Mouse (Mus musculus) inflammation-experienced regulatory T-cells, adult 16 weeks (primary cell): ENCODE data around the gene 6030452D12Rik. TPM values are rescaled to one million over a fixed set of nuclear protein-coding genes. Genes with fewer than 3 reads are reported as not detected.

ENCODE experiments used
- polyA plus RNA-seq: library from polyadenylated mRNA; unstranded; fragments of 100-300 nt; shearing (Covaris generic); gene quantifications from one replicate; pipeline ENCODE4 v1.2.1, GENCODE M21; 2017

The 6030452D12Rik gene
- not detected for polyA plus RNA-seq

DNA sequence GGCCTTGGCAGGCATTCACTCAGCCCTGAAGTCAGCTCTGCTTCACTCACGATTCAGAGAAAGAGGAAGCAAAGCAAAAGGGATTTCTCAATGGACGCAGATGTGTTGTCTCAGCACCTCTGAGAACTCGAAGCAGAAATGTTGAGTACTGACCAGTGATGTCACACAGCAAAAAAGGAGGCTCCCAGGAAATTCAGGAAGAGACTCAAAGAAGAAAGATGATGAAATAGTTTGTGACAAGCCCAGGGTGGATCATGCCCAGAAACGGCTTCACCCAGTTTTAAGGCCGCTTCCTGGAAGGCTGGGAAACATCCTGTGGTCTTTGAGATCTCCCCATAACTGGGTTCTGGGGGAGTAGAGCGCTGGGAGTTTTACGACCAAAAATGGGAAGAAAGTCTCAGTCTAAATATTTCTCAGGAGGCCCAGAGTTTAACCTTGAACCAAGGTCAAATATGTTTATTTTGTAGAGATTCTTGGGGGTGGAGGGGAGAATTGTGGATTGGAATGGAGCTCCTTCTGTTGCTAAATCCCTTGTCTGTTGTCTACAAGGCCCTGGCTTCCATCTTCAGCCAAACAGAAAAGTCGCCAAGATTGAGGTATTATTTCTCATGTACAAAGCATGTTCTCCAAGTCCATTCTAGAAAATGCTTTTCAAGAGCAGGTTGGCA is at the start of gene 6030452D12Rik:
Gene 6030452D12Rik, plus strand, starts transcription at position 505 of the 668 bp plus-strand sequence.

GRCm38 (mm10) chr8:106510365-106510975 is 10.1 kb downstream of the 6030452D12Rik start, which contains the start of gene Cdh3:
Cdh3 (plus strand) TSS chr8:106510891.

Other genes starting within 250 kb of the 6030452D12Rik start
- not detected for gene Smpd3, start 162.5 kb upstream of the 6030452D12Rik start, polyA plus RNA-seq
- 10.0 TPM for gene Zfp90, start 85.2 kb upstream of the 6030452D12Rik start, polyA plus RNA-seq
- gene Cdh3, start 10.4 kb downstream of the 6030452D12Rik start, polyA plus RNA-seq: not detected
- gene Gm10073, start 72.9 kb downstream of the 6030452D12Rik start, polyA plus RNA-seq: 8.0 TPM
- gene Cdh1, start 102.8 kb downstream of the 6030452D12Rik start, polyA plus RNA-seq: 1.1 TPM
- gene Tango6, start 182.5 kb downstream of the 6030452D12Rik start, polyA plus RNA-seq: 13.3 TPM